Mouse (Mus musculus): ENCODE measurements around the gene Ncor2.

GRCm38 (mm10) chr5:125191608-125192007 is 12.6 kb upstream of the Ncor2 start:
- TF ChIP-seq CTCF (IDR thresholded peaks at IDR 0.05; ENCODE audit: low read depth) (no peak), EP300 (optimal IDR thresholded peaks at IDR 0.05) (no peak)
